Mouse (Mus musculus): ENCODE data around the gene Glis1. TPM values are rescaled to one million over a fixed set of nuclear protein-coding genes. Genes with fewer than 3 reads are reported as not detected.

Gene Glis1
- polyA plus RNA-seq, 1 experiment from 2014 or later: 0.47 TPM

GRCm38 (mm10) chr4:107681099-107681849, 246.9 kb downstream of the Glis1 start:
- Histone ChIP-seq H3K27me3 (ENCODE audit: control insufficient read depth, insufficient read depth, low read length) (no peaks in the 10 kb centered on the region), H3K36me3 (ENCODE audit: control insufficient read depth, insufficient read depth, low read length) (no peaks in the 10 kb centered on the region), H3K4me1 (replicated peaks; ENCODE audit: control insufficient read depth, insufficient read depth) (no peaks in the 10 kb centered on the region), H3K27ac (replicated peaks) (no peak overlapping the region), H3K4me2 (replicated peaks; ENCODE audit: low read depth) (no peak overlapping the region), H3K9ac (ENCODE audit: low read length) (no peak overlapping the region), H3K4me3 (ENCODE audit: low read depth, low read length) (no peak overlapping the region), H3K9me3 (ENCODE audit: control insufficient read depth, low read length) (no peaks in the 10 kb centered on the region)
- ATAC-seq (ENCODE audit: low FRiP score, low TSS enrichment): no peak
- WGBS: 57% methylated on average over 9 of the region's 9 CpGs
- no peak for TF ChIP-seq CTCF (IDR thresholded peaks at IDR 0.05; ENCODE audit: low read depth)
- TF ChIP-seq EP300 (optimal IDR thresholded peaks at IDR 0.05): no peak
- no peak for DNase-seq (ENCODE audit: low spot score)

GRCm38 (mm10) chr4:107683006-107683756, 248.8 kb downstream of the Glis1 start:
- Histone ChIP-seq H3K27ac (replicated peaks) (no peak overlapping the region), H3K9ac (ENCODE audit: low read length) (no peak overlapping the region), H3K4me1 (replicated peaks; ENCODE audit: control insufficient read depth, insufficient read depth) (no peaks in the 10 kb centered on the region), H3K27me3 (ENCODE audit: control insufficient read depth, insufficient read depth, low read length) (no peaks in the 10 kb centered on the region), H3K4me2 (replicated peaks; ENCODE audit: low read depth) (no peak overlapping the region), H3K36me3 (ENCODE audit: control insufficient read depth, insufficient read depth, low read length) (no peaks in the 10 kb centered on the region), H3K9me3 (ENCODE audit: control insufficient read depth, low read length) (no peaks in the 10 kb centered on the region), H3K4me3 (ENCODE audit: low read depth, low read length) (no peak overlapping the region)
- WGBS: 91% methylated on average over 37 of the region's 37 CpGs
- ATAC-seq (ENCODE audit: low FRiP score, low TSS enrichment): no peak
- DNase-seq (ENCODE audit: low spot score): no peak
- TF ChIP-seq CTCF (IDR thresholded peaks at IDR 0.05; ENCODE audit: low read depth) (no peak), EP300 (optimal IDR thresholded peaks at IDR 0.05) (no peak)

GRCm38 (mm10) chr4:107684130-107684529, 249.7 kb downstream of the Glis1 start, which contains the start of gene Dmrtb1:
Gene Dmrtb1 (minus strand): TSS chr4:107684230.
- ATAC-seq (ENCODE audit: low FRiP score, low TSS enrichment) (no peak), DNase-seq (ENCODE audit: low spot score) (no peak)
- no peaks in the 10 kb centered on the region for H3K36me3 ChIP-seq (ENCODE audit: control insufficient read depth, insufficient read depth, low read length)
- H3K4me3 ChIP-seq (ENCODE audit: low read depth, low read length): no peak within 1 kb of the TSS
- WGBS: 93% methylated on average over 14 of the region's 14 CpGs
- H3K9me3 ChIP-seq (ENCODE audit: control insufficient read depth, low read length): no peaks in the 10 kb centered on the region
- no peaks in the 10 kb centered on the region for H3K4me1 ChIP-seq (replicated peaks; ENCODE audit: control insufficient read depth, insufficient read depth)
- no peak within 1 kb of the TSS for H3K27ac ChIP-seq (replicated peaks)
- no peak within 1 kb of the TSS for H3K4me2 ChIP-seq (replicated peaks; ENCODE audit: low read depth)
- H3K27me3 ChIP-seq (ENCODE audit: control insufficient read depth, insufficient read depth, low read length): no peaks in the 10 kb centered on the region
- no peak within 1 kb of the TSS for H3K9ac ChIP-seq (ENCODE audit: low read length)
- TF ChIP-seq EP300 (optimal IDR thresholded peaks at IDR 0.05) (no peak), CTCF (IDR thresholded peaks at IDR 0.05; ENCODE audit: low read depth) (no peak)

Small RNA genes within 50 kb of the gene (microRNA-seq; reads per million reads assigned to microRNA genes)
- gene Gm24804: not detected

Other genes with a start within 250 kb of the Glis1 start
- gene Ldlrad1, start 225.4 kb upstream of the Glis1 start, polyA plus RNA-seq (2015; fragmentation: Nextera tagmentation; extraction: Ambion mirVana): 0.08 TPM in 2 replicates
- 28.1 and 29.3 TPM in 2 replicates for gene Lrrc42, start 181.1 kb upstream of the Glis1 start, polyA plus RNA-seq (2015; fragmentation: Nextera tagmentation; extraction: Ambion mirVana)
- 32.7 and 33.0 TPM in 2 replicates for gene Hspb11, start 181.0 kb upstream of the Glis1 start, polyA plus RNA-seq (2015; fragmentation: Nextera tagmentation; extraction: Ambion mirVana)
- 0.87 and 0.93 TPM in 2 replicates for gene Dio1, start 127.4 kb upstream of the Glis1 start, polyA plus RNA-seq (2015; fragmentation: Nextera tagmentation; extraction: Ambion mirVana)
- gene Yipf1, start 120.2 kb upstream of the Glis1 start, polyA plus RNA-seq (2015; fragmentation: Nextera tagmentation; extraction: Ambion mirVana): 67.9 and 68.8 TPM in 2 replicates
- gene Ndc1, start 66.8 kb upstream of the Glis1 start, polyA plus RNA-seq (2015; fragmentation: Nextera tagmentation; extraction: Ambion mirVana): 7.1 and 7.6 TPM in 2 replicates
- gene Dmrtb1, start 249.6 kb downstream of the Glis1 start, polyA plus RNA-seq (2015; fragmentation: Nextera tagmentation; extraction: Ambion mirVana): not detected in 2 replicates